Mouse (Mus musculus) brain, embryonic 14.5 days (tissue): ENCODE data around the gene Lama4.

Experiments used
- CTCF ChIP-seq: fragments of 200-500 bp; IDR thresholded peaks from 2 replicates; pipeline ENCODE4 v1.5.1; 2012; ENCODE audit warnings: inconsistent platforms, mild to moderate bottlenecking, moderate library complexity, borderline replicate concordance; ENCODE audit not compliant: insufficient read depth, insufficient read length; ENCODE audit errors: extremely low read depth
- POLR2A ChIP-seq: fragments of 200-500 bp; IDR thresholded peaks from 2 replicates; pipeline ENCODE4 v1.6.1; 2012; ENCODE audit warnings: mild to moderate bottlenecking, inconsistent platforms, borderline replicate concordance; ENCODE audit not compliant: poor library complexity, insufficient read depth, insufficient read length, severe bottlenecking; ENCODE audit errors: extremely low read depth

DNA sequence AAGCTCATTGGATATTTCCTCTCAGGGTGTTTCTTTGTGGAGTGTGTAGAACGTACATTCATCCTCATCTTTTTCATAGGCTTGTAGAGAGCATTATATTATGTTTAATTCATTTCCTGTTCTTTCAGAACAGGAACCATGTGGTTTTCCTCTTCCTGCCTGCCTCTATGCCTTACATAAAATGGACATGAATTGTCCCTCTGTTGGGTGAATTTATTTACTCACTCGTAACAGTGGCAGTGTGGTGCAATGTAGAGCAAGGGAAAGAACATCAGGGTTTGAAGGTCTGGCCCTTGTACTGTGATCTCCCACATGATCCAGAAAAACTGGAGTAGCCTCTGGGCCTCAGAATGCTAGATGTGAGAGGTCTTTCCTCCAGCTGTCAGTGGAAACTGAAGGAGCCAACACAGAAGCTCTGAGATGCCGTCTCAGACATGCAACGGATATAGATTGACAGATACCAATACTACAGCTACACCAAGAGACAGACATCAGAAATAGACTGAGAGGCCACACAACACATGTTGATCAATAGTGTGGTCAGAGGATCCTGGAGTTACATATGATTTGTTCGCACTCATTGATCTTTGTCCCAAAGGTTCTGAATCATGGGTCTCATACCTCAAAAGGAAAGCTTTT is 58.4 kb downstream of the Lama4 start:
- no peak for TF ChIP-seq CTCF
- no peak for TF ChIP-seq POLR2A
